Mouse (Mus musculus): ENCODE data around the gene Ntrk2.

GRCm38 (mm10) chr13:58920241-58920640 lies 113.9 kb downstream of the Ntrk2 start:
- TF ChIP-seq POLR2A (IDR thresholded peaks at IDR 0.05; ENCODE audit: borderline replicate concordance, extremely low read depth, low read depth, low read length): no peak
- TF ChIP-seq CTCF (IDR thresholded peaks at IDR 0.05; ENCODE audit: insufficient read depth, low read length): no peak

Measured in lung, adult 2 months (tissue).